Mouse (Mus musculus) E14TG2a.4 (cell line): ENCODE measurements at regions not wholly inside any gene's neighbourhood (a gene's known extent, or its start where the extent isn't known, plus 50 kb on each side); places are given as distances from the start of the nearest gene placed in this dataset.

Experiments
- H3K27me3 ChIP-seq: 2 replicates; pipeline ENCODE4 v1.6.1; 2014; ENCODE audit warnings: low read length, control low read depth; ENCODE audit not compliant: insufficient read depth
- H3K36me3 ChIP-seq: 2 replicates; pipeline ENCODE4 v1.6.1; 2014; ENCODE audit warnings: low read length, control low read depth; ENCODE audit not compliant: insufficient read depth
- H3K4me1 ChIP-seq: replicated peaks from 2 replicates; pipeline ENCODE4 v1.6.1; 2014; ENCODE audit warnings: low read depth, low read length, control low read depth
- H3K4me3 ChIP-seq: replicated peaks from 2 replicates; pipeline ENCODE4 v1.5.1; 2014; ENCODE audit warnings: mild to moderate bottlenecking, low read length
- H3K9me3 ChIP-seq: 2 replicates; pipeline ENCODE4 v1.6.1; 2014; ENCODE audit warnings: low read length, control low read depth
- CTCF ChIP-seq: conservative IDR thresholded peaks from 2 replicates; pipeline ENCODE4 v1.5.1; 2014; ENCODE audit warnings: low read length
- NANOG ChIP-seq: IDR thresholded peaks from 2 replicates; pipeline ENCODE4 v1.6.1; 2014; ENCODE audit warnings: borderline replicate concordance, low read length, mixed read lengths
- POU5F1 ChIP-seq: IDR thresholded peaks from 2 replicates; pipeline ENCODE4 v1.6.1; 2014; ENCODE audit warnings: low read length, borderline replicate concordance

- Histone ChIP-seq H3K27me3 (no peaks in the 10 kb centered on the region), H3K4me3 (no peak overlapping the region), H3K36me3 (no peaks in the 10 kb centered on the region), H3K9me3 (no peaks in the 10 kb centered on the region), H3K4me1 (no peaks in the 10 kb centered on the region)
- TF ChIP-seq POU5F1 (no peak), NANOG (no peak), CTCF (no peak)
Observed at GRCm38 (mm10) chr9:52422622-52423021, 254.2 kb upstream of the Zc3h12c start.

- H3K27me3 ChIP-seq, result no peaks in the 10 kb centered on the region
- no peaks in the 10 kb centered on the region for H3K9me3 ChIP-seq
- H3K4me3 ChIP-seq, result no peak overlapping the region
- TF ChIP-seq NANOG (no peak), CTCF (no peak), POU5F1 (no peak)
- H3K4me1 ChIP-seq, result no peaks in the 10 kb centered on the region
- H3K36me3 ChIP-seq, result no peaks in the 10 kb centered on the region
Observed at GRCm38 (mm10) chr9:52415706-52416105, 247.3 kb upstream of the Zc3h12c start.

- H3K4me3 ChIP-seq, result no peak overlapping the region
- no peaks in the 10 kb centered on the region for H3K4me1 ChIP-seq
- H3K27me3 ChIP-seq, result no peaks in the 10 kb centered on the region
- no peaks in the 10 kb centered on the region for H3K9me3 ChIP-seq
- TF ChIP-seq CTCF (no peak), POU5F1 (no peak), NANOG (no peak)
- H3K36me3 ChIP-seq, result no peaks in the 10 kb centered on the region
Observed at GRCm38 (mm10) chr9:52407841-52408240, 239.5 kb upstream of the Zc3h12c start.

- no peaks in the 10 kb centered on the region for H3K27me3 ChIP-seq
- no peaks in the 10 kb centered on the region for H3K36me3 ChIP-seq
- no peak overlapping the region for H3K4me3 ChIP-seq
- H3K4me1 ChIP-seq, result no peaks in the 10 kb centered on the region
- no peaks in the 10 kb centered on the region for H3K9me3 ChIP-seq
- TF ChIP-seq CTCF (no peak), POU5F1 (no peak), NANOG (no peak)
Observed at GRCm38 (mm10) chr9:52402496-52402895, 234.1 kb upstream of the Zc3h12c start.

- Histone ChIP-seq H3K4me1 (no peaks in the 10 kb centered on the region), H3K9me3 (no peaks in the 10 kb centered on the region), H3K4me3 (no peak overlapping the region), H3K27me3 (no peaks in the 10 kb centered on the region), H3K36me3 (no peaks in the 10 kb centered on the region)
- TF ChIP-seq NANOG (no peak), POU5F1 (no peak), CTCF (no peak)
Observed at GRCm38 (mm10) chr9:52379031-52379430, 210.7 kb upstream of the Zc3h12c start.

- no peaks in the 10 kb centered on the region for H3K9me3 ChIP-seq
- no peaks in the 10 kb centered on the region for H3K27me3 ChIP-seq
- no peak overlapping the region for H3K4me3 ChIP-seq
- H3K4me1 ChIP-seq, result no peaks in the 10 kb centered on the region
- H3K36me3 ChIP-seq, result no peaks in the 10 kb centered on the region
- TF ChIP-seq NANOG (no peak), CTCF (no peak), POU5F1 (no peak)
Observed at GRCm38 (mm10) chr9:52377761-52378160, 209.4 kb upstream of the Zc3h12c start.

- Histone ChIP-seq H3K4me3 (no peak overlapping the region), H3K36me3 (no peaks in the 10 kb centered on the region), H3K27me3 (no peaks in the 10 kb centered on the region), H3K4me1 (no peaks in the 10 kb centered on the region), H3K9me3 (no peaks in the 10 kb centered on the region)
- TF ChIP-seq CTCF, result no peak
- TF ChIP-seq NANOG, result no peak
- TF ChIP-seq POU5F1, result no peak
Observed at GRCm38 (mm10) chr9:52376914-52377313, 208.5 kb upstream of the Zc3h12c start.

GRCm38 (mm10) chr9:52371296-52371695 is 202.9 kb upstream of the Zc3h12c start:
- no peak for TF ChIP-seq NANOG
- TF ChIP-seq CTCF, result no peak
- no peak for TF ChIP-seq POU5F1
- Histone ChIP-seq H3K4me1 (no peaks in the 10 kb centered on the region), H3K36me3 (no peaks in the 10 kb centered on the region), H3K9me3 (no peaks in the 10 kb centered on the region), H3K27me3 (no peaks in the 10 kb centered on the region), H3K4me3 (no peak overlapping the region)

- H3K27me3 ChIP-seq, result no peaks in the 10 kb centered on the region
- TF ChIP-seq CTCF (no peak), POU5F1 (no peak), NANOG (no peak)
- no peak overlapping the region for H3K4me3 ChIP-seq
- H3K9me3 ChIP-seq, result no peaks in the 10 kb centered on the region
- no peaks in the 10 kb centered on the region for H3K4me1 ChIP-seq
- no peaks in the 10 kb centered on the region for H3K36me3 ChIP-seq
Observed at GRCm38 (mm10) chr9:52368911-52369310, 200.5 kb upstream of the Zc3h12c start.
